Mouse (Mus musculus): ENCODE results near the gene Mgat1.
"Not testable (repeated sequence)": the region's sequence is repeated elsewhere in the genome, so short reads cannot be mapped to it uniquely, and the experiment has no call there.

Mgat1 gene

DNA sequence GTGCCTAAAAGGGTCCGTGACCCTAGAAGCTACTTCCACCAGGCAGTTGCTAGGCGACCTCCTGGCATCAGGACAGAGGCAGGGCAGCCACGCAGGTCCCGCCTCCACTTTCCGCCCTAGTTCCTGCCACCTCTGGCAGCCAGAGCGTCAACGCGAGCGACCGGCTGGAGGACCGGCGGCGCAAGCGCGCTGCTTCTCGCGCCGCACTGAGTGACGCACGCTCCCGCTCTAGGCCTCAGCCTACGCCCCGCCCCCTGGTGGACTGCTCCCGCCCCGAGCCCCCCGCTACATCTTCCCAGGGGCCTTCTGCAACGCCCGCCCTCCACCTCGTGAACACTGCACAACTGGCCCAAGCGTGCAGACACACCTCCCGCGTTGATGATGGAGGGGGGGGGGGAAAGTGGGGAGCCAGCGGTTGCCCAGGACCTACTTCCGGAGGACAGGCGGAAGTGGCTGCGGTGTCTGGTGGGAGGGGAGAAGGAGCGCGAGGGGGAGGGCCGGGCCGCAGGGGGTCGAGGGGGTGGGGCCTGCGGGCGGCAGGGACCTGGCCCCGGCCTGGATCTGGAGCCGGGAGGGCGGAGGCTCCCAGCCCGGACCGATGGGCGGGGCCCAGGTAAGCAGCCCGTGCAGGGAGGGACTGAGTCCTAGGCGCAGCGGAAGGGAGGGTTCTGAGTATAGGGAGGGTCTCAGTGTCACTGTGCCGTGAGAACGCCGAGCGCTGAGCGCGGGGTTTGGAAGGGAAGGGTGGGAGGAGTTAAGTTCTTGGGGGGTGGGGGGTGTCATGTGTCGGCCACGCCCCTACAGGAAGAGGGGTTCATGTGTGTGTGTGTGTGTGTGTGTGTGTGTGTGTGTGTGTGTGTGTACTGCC is at the start of gene Mgat1:
TSS of gene Mgat1 (plus strand) at position 465 of the 868 bp plus-strand sequence.
- DNase-seq, result peak; percentile 95 to 98

DNA sequence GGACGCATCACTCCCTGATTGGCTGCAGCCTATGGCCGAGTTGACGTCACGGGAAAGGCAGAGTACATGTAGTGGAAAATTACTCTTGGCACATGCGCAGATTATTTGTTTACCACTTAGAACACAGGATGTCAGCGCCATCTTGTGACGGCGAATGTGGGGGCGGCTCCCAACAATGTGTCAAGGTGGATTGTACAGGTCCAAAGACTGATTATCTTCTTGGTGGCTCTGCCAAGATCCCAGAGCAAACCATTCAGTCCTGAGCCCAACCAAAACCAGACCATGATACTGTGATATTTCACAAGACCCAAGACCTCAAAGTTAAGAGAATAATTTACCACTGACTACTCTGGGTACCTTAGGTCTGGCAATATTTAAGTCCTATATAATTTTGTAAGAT is 49.2 kb upstream of the Mgat1 start:
- not testable (repeated sequence) for DNase-seq

DNA sequence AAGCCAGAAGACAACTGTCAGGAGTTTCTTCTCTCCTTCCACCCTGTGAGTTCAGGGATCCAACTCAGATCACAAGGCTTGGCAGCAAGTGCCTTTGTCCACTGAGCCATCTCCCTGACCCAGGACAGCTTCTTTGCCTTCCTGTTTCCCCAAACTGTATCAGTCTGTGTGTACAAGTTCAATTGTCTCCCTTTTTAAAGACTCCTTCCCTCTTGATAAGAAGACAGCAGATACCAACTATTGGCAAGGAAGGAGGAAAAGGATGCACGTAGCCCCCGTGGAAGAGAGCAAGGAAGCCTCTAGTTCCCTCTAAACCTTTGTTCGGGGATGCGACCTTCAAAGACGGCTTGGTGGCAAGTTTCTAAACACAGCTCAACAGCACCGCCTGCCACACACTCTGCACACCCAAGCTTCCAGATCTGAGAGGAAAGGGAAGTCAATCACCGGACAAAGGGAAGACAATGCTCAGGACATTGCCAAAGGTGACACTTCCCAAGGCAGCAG is 48.1 kb upstream of the Mgat1 start:
- DNase-seq, result peak; percentile 54 to 72

- DNase-seq, result no peak
These were observed 43.3 kb upstream of the Mgat1 start for GRCm38 (mm10) chr11:49200666-49201065.

DNA sequence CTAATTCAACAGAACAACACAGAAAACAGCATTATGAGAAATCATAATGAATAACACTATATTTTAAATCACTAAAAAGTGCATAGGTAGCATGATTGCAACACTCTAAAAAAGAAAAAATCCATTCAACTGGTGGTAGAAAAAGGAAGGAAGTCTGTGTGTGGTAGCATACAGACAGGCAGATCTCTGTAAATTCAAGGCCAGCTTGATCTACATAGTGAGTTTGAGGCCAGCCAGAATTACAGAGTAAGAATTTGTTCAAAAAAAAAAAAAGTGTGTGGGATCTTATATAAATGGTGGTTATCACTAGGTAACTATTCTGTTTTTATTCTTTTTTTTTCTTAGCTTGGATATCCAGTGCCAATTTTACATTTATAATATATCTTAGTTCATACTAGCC is 42.8 kb upstream of the Mgat1 start:
- no peak for DNase-seq

- DNase-seq, result no peak
These were observed 41.9 kb upstream of the Mgat1 start for GRCm38 (mm10) chr11:49202071-49202470.

- DNase-seq, result no peak
These were observed 41.4 kb upstream of the Mgat1 start for GRCm38 (mm10) chr11:49202523-49203061.

DNA sequence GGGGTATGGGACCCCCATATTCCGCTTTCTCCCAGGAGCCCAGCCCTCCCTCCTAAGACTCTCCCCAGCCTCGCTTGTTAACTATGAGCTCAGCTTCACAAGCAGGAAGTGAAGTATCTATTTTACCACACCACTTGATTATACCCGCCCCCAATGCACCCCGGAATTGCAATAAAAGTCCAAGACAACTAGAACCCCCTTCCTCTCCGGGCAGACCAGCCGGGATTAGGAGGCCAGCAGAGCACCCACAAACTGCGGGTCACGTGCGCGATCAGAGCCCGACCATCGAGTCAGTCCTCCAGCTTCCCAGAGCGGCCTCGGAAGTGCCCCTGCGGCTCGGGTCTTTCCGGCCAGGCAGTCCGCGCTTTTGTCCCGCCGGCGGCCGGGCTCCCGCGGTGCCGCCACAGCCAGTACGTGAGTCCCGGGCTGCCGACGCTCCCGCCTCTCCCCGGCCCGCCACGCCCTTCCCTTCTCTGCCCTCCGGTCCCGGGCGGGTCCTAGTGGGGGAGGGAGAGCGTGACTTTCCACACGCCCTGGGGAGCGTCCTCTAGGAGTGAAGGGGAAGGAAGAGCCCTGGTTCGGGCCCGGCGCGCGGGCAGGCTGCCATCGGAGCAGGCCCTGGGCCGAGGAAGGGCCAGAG is 40.7 kb upstream of the Mgat1 start, which contains the start of gene Zfp62:
TSS of gene Zfp62 (plus strand) at position 164 of the 640 bp plus-strand sequence.
- DNase-seq, result peak; percentile 94 to 96

GRCm38 (mm10) chr11:49203771-49204497 is 40.1 kb upstream of the Mgat1 start:
- no peak for DNase-seq

GRCm38 (mm10) chr11:49205080-49205590 is 38.9 kb upstream of the Mgat1 start:
- DNase-seq, result no peak

DNA sequence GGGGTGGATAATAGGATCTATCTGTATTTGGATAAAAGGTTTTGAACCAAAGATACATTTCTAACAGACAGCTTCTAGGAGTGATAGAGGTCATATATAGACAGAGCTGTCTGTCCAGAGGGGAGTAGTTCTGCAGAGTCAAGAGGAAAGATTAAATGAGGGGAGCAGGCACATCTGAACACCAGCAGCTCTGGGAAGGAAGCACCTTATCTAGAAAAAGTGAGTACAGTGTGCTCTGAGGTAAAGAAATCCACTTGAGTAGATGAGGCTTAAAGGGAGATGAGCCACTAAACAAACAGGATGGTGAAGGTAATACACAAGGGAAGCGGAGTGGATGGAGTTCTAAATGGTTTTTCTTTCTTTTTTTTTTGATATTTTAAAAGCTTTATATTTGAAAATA is 36.5 kb upstream of the Mgat1 start:
- no peak for DNase-seq

DNA sequence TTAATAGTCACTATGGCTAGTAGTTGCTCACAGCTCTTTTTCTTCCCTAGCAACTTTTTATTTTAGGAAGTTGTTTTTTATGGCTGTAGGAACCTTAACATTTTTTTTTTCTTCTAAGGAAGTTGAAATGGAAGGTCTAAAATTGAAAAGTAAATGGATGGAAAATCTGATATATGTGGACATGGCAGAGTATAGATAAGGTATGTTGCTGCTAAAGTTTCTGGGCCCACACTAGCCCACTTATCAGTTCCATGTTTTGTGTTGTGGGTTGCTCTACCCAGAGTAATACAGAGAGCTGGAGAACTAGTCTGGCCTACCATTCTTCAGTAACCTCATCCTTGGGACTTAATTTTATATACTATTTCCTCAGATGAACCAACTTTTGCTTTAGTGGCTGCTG is 31.4 kb upstream of the Mgat1 start:
- DNase-seq, result no peak

DNA sequence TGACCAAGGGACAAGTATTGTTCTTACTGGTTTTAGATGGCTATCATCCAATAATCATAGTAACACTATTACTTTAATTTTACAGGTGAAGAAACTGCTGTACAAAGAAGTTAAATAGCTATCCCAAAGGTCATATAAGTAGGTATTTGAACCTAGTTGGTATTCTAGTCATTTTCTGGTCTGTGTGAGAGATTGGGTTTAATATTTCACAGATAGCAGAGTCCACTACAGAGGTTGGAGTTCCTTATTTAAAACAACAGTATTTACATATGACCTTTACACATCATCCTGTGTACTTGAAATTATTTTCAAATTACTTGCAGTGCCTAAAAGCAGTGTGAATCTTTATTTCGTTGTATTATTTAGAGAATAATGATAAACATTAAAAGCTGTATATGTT is 30.5 kb upstream of the Mgat1 start:
- no peak for DNase-seq

- no peak for DNase-seq
These were observed 24.7 kb upstream of the Mgat1 start for GRCm38 (mm10) chr11:49219271-49219670.

DNA sequence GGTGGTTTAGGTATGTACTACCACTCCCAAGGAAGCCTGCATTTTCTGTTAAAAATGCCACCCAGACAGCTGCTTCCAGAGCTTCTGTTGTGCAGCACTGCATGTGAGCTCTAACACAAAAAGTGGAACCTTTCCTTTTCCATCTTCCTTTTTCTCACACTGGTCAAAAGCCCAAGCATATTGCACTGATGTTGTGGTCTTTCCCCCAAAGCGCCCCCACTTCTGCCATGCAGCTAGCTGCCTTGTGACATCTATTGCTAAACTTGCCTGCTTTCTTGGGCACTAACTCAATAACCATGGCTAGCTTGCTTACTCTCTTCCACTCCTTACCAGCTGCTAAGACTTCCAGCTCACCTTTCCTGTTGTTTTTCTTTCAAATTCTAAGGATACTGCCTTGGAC is 19.5 kb upstream of the Mgat1 start:
- no peak for DNase-seq

DNA sequence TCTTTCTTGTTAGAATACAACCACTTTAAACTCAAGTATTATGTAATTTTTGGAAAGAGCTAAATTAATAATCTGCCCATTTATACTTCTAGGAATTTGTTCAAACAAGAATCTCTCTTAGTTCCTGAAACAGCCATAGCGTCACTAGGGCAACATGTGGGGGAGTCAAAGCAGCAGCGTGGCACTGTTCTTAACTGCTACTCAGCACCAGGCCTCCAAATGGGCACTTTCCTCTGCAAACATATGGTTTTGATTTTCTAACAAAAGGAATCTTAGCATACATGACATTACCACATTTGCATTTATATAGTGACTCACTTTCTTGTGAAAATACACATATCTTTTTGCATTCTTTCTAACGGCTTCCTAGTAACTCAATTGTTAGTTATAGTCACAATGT is 11.2 kb upstream of the Mgat1 start:
- no peak for DNase-seq

GRCm38 (mm10) chr11:49235459-49236207 is 8.4 kb upstream of the Mgat1 start:
- DNase-seq, result no peak

GRCm38 (mm10) chr11:49236891-49237290 is 7.1 kb upstream of the Mgat1 start:
- no peak for DNase-seq

DNA sequence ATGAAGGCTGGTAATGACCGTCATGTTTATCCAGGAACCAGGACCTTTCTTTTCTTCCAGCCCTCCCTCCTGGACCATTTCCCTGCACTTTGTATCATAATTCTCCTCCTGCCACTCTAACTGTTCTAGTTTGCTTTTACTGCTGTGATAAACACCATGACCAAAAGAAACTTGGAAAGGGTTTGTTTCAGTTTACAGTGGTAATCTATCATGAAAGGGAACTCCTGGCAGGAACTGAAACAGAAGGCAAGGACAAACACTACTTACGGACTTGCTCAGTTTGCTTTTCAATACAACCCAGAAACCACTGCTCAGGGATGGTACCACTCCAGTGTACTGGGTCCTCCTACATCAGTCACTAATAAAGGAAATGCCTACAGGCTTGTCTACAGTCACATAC is 6.5 kb upstream of the Mgat1 start:
- DNase-seq, result no peak

GRCm38 (mm10) chr11:49240310-49240709 is 3.7 kb upstream of the Mgat1 start:
- DNase-seq, result no peak

GRCm38 (mm10) chr11:49240874-49241273 is 3.1 kb upstream of the Mgat1 start:
- DNase-seq, result peak in 1 of 2 experiments; percentile 2

GRCm38 (mm10) chr11:49241471-49241870 is 2.5 kb upstream of the Mgat1 start:
- peak in 1 of 2 experiments; percentile 4 for DNase-seq

Data from lung, postnatal 4 days (tissue).